Mouse (Mus musculus) fat pad, adult 2 months (tissue): ENCODE measurements at regions not wholly inside any gene's neighbourhood (a gene's known extent, or its start where the extent isn't known, plus 50 kb on each side); places are given as distances from the start of the nearest gene placed in this dataset.
"Not testable (repeated sequence)": the region's sequence is repeated elsewhere in the genome, so short reads cannot be mapped to it uniquely, and the experiment has no call there.

ENCODE experiments used
- DNase-seq: peaks from one replicate; pipeline ENCODE4 v3.0.0-alpha.2; 2011; ENCODE audit warnings: low read depth, low spot score; ENCODE audit errors: extremely low read depth

DNA sequence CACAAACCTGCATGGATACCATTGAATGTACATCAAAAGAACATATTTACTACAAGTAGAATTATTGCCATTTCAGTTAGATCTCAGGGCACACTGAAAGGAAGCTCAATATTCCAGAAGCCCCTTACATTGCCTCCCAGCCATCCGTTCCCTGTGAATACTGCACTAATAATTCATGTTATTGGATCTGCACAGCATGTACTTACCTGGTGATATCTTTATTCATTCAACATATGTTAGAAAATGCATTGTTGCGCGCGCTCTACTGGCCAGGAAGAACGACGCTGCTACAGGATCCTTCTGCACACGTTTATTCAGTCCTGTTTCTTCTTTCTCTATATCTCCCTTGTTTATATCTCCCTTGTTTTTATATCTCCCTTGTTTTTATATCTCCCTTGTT lies 586.3 kb upstream of the Marcks start:
- DNase-seq: not testable (repeated sequence)

DNA sequence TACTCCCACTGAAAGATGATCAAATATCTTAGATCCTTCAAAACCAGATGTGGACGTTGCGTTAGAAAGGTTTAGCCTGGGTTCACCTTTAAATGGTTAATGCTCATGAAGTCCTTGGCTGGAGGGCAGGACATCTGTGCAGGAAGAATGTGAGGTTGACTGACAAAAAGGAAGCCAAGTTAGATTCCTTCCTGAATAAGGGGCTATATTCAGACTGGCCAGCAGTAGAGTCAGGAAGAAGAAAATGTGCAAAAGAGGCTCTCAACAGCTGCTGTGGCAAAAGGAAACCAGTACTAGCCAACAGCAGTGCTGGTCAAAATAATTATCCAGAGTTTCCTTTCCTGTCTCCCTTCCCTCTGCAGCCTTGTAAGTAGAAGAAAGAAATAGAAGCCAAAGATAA lies 582.0 kb upstream of the Marcks start:
- no peak for DNase-seq

GRCm38 (mm10) chr10:37716946-37717345 lies 578.2 kb upstream of the Marcks start:
- no peak for DNase-seq

DNA sequence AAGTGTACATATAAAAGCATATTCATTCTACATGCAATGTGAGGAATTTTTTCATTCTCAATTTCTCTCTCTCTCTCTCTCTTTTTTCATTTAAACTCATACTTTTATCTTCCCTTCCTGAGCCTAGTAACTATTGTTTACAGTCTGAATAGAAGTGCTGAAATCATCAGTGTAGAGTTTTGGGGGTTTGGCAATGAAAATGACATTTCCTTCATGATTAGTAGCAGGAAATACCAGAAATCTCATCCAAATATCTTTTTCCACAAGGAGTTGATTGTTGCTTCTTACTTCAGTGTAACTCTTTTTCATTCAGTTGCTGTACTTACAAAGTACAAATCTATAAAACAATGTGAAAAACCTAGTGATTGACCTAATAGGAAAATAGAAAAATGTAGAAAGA lies 572.7 kb upstream of the Marcks start:
- DNase-seq: no peak

DNA sequence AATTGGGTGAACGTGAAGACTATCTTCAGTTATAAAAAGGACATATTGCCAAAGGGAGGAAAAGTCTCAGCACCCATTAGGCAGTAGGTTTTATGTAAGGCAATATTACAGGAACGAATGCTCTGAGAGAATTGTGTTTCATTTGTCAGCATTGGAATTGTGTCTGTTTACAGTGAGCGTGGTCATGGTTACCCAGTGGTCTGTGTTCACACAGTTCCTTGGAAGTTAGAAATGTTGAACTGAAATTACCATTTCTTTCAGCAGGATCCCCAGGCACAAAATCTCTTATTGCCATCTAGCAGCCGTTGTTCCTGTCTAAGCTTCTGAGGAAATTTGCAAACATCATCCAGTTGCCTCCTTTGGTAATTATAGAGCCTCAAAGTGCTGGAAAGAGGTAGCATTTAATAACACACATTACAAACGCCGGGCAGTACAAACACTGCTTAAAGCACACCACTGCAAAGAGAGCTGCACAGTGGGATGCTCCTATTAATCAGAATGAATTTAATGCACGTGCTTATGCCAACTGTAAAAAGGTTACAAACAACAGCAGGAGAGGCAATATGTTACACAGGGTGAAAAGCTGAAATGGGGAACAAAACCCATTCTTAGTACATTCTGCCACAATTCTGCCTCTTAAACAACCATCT lies 555.4 kb upstream of the Marcks start:
- no peak for DNase-seq

DNA sequence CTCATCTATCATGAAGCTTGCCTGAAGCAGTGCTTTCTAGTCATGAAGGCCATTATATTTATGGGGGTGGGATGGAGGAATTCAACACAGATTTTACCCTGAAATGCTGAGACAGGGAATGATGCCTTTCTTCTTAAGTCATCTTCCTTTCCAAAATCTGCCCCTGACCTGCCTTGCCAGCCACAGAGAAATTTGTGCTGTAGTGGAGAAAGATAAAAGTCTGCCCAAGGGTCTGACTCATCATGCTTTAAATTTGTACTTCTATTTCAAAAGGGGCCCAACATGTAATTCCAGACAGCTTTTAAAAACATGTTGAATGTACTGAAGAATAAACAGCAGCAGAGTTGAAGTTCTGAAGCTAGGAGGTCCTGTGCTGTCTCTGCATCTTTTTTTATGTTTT lies 554.1 kb upstream of the Marcks start:
- DNase-seq: no peak

DNA sequence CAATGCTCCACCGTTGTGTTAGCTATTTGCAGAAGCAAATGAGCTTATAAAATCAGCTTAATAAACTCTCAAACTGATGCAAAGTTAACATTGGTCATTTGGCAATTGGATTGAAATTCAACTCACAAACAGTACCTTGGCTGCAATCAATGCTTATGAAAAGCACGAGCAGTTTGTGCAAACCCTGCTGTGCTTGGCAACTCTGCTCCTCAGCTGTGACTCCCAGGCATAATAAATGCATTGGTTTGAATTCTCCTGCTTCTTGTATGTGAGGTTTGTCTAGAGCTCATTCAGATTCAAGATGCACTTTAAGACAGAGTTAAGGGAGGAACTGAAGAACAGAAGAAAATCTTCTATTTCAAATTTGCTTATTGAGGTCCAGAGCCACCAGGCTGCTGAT lies 553.2 kb upstream of the Marcks start:
- no peak for DNase-seq

- no peak for DNase-seq
Observed at GRCm38 (mm10) chr10:37683101-37683500, 544.4 kb upstream of the Marcks start.

- peak; percentile 19 for DNase-seq
Observed at GRCm38 (mm10) chr10:37680601-37681000, 541.9 kb upstream of the Marcks start.

DNA sequence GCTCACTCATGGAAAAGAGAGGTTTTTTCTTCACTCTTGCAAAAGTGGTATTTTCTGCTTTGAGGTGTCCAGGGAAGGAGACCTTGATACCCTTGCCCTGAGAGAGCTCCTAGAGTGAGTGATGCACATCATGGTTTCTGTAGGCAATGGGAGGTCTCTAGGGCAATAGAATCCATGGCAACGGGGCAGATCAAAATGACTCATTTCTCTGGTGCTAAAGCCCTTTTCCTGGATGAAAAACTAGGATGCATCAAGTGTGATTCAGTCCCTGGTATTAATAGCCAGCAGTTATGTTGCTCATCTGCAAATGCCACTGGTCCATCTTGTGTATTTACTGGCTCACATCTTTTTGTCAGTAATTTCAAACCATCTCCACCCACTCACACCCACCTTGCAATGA lies 539.1 kb upstream of the Marcks start:
- DNase-seq: no peak

DNA sequence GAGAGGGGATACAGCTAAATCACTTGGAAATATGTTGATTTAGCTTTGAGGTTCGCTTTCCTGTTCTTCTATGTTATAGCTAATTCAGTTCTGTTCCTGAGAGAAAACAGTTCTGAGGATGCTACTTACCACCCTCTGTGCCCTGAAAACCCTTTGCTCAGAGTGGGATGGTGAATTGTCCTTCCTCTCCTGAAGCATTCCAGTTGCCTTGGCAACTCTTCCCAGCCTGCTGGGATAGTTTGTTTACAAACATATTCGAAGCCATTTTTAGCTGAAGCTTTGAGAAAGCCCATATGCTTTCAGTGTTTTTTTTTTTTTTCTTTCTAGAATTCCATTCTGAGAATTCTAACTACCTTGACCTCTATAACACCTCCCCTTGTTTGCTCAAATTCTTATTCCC lies 530.1 kb upstream of the Marcks start:
- no peak for DNase-seq

DNA sequence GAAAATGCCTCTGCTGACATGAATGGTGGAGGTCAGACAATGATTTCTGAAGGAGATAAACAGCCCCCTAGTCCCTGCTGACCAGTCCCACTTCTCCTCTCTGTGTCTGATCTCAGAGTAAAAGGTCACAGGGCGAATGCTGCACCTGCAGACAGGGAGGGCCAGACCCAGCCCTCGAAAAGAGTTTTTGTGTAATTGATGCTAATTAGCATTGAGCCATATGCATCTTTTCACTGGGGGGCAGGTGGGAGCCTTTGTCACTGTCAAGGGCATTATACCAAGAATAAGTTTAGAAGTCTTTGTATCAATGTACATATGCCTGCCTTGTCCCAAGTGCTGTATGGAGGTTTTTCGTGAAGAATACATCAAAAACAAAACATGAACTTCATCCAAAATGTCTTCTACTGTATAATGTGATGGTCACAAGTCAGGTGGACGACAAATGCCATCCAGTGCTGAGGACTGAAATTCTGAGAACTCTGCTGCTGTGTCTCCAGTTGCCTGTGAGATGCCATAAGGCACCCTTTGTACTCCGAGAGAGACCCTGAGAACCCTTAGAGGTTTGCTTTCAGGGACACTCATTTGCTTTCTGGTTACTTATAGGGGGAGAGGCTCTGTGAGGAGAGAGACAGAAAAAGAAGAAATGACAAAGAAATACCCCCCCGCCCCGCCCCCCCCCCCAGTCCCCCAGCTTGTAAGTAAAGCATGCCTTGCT lies 528.5 kb upstream of the Marcks start:
- no peak for DNase-seq

DNA sequence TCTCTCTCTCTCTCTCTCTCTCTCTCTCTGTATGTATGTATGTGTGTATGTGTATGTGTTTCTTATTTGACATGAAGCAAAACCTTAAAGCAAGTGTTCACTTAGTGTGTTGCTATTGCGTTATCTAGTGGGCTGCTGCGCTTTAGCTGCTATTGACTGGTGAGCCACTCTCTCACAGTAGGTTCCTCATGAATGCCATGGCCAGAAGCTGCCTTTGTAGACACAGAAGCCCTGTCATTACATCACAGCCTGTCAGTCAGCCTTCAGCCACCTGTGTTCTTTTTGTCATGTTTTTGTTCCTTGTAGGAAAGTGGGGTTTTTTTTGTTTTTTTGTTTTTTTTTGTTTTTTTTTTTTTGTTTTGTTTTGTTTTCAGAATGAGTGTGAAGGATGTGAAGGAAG lies 527.8 kb upstream of the Marcks start:
- DNase-seq: no peak

- DNase-seq: no peak
Observed at GRCm38 (mm10) chr10:37637001-37637562, 498.4 kb upstream of the Marcks start.

GRCm38 (mm10) chr10:37636421-37636820 lies 497.7 kb upstream of the Marcks start:
- no peak for DNase-seq

DNA sequence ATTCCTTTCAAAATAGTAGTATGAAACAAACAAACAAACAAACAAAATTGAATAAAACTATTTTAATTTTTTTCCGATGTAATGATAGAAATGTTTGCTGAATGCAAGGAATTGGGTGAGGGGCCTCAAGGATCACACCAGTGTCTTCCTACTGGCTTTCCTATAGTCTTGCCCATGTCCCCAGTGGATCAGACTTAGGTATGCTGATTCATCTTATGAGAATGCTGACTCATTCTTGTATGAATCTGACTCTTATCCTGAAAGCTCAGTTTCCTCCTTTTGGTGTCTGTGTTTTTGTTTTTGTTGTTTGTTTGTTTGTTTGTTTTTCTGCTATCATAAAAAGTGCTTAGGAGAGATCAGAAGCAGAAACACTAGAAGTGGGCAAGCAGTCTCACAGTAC lies 491.7 kb upstream of the Marcks start:
- no peak for DNase-seq

GRCm38 (mm10) chr10:37627900-37628299 lies 489.2 kb upstream of the Marcks start:
- no peak for DNase-seq

DNA sequence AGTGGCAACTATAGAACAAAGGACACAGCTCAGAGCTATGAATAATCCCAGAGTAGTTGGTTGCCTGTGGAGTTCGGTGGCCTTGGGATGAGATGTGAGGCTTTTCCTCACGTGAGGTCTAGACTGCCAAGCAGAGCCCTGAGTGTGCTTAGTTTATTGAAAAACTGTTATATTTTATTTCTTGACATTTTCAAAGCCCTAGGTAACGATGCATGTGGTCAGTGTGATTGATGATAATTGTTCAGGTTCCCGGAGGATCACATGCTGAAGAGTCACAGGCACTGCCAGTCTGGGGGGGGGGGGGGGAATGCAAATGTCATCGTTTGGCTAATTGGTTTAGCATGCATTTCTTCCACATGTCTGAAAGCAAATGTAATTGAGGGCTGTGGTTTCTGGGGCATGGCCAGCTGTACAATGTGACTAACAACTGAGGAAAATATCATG lies 488.1 kb upstream of the Marcks start:
- DNase-seq: no peak

GRCm38 (mm10) chr10:37625972-37626757 lies 487.4 kb upstream of the Marcks start:
- no peak for DNase-seq

DNA sequence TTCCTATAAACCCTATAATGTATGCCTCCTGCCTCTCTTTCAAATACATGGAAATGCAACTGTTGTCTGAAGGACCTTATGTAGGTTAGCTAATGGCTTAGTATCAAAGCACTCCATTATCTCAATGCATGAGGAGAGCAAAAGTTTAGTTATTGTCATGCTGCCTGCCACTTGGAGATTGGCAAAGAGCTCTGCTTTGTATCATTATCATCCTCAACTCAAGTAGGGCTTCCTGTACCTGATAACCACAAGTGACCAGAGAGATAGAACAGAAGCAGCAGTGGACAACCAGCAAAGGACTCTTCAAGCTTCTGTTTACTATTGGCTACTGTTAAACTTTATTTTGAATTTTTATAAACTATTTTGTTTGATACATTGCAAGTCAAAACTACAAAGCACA lies 484.3 kb upstream of the Marcks start:
- DNase-seq: no peak

DNA sequence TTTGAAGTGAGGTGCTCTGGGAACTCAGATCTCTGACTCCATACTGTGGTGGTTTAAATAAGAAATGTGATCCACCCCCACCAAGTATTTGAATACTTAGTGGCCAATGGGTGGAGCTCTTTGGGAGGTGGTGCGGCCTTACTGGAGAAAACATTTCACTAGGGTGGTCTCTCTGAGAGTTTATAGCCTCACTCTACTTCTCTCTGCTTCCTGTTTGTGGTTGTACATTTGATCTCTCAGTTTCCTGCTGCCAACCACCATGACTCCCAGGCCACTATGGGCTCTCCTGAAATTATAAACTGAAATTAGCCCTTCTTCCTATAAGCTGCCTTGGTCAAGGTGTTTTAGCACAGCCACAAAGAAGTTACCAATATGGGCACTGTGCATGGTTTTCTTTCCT lies 479.9 kb upstream of the Marcks start:
- DNase-seq: no peak
